9 mouse cellular contexts compared by ENCODE assay signal in genomic region chr5:135799746-135800145, GRCm38 (mm10). TPM values are rescaled to one million over a fixed set of nuclear protein-coding genes. Genes with fewer than 3 reads are reported as not detected.
DNase-seq lines count a peak whose midpoint lies in the region; ATAC-seq and TF ChIP-seq lines count a peak whose summit lies in the region.
"Had no signal": no experiment of that assay in that cellular context is flagged by ENCODE, and none has a peak within 500 bp of the region (broad histone marks: within the 10 kb centered on the region; RNA-seq: fewer than 3 reads in every experiment).

No protein-coding gene starts in this region.

- H3K4me1 ChIP-seq in kidney, adult 2 months (ENCODE audit: control insufficient read depth, insufficient read depth, low read length): no peaks in the 10 kb centered on the region
- H3K4me1 ChIP-seq in kidney, embryonic 16.5 days (ENCODE audit: insufficient read depth, low read length): 0 out of 2 replicates have a peak, but pooled peaks cover 3% of the 10 kb centered on the region
- no peaks in the 10 kb centered on the region for H3K4me1 ChIP-seq in thymus, adult 2 months (replicated peaks; ENCODE audit: control insufficient read depth, insufficient read depth, low read length)

- no peaks in the 10 kb centered on the region for H3K36me3 ChIP-seq in kidney, adult 2 months (ENCODE audit: control insufficient read depth, insufficient read depth, low read length)
- no peaks in the 10 kb centered on the region for H3K36me3 ChIP-seq in kidney, embryonic 16.5 days (ENCODE audit: insufficient read depth, low read length)
- no peaks in the 10 kb centered on the region for H3K36me3 ChIP-seq in thymus, adult 2 months (ENCODE audit: control insufficient read depth, insufficient read depth, low read length)

- no peak for ATAC-seq in CD4-positive, CD25-positive, alpha-beta regulatory T cell, adult 4 months
- no peak for ATAC-seq in kidney, embryonic 16.5 days (ENCODE audit: low FRiP score, low TSS enrichment)

- TF ChIP-seq POLR2A in kidney, adult 2 months (IDR thresholded peaks at IDR 0.05; ENCODE audit: low read depth, low read length): no peak
- TF ChIP-seq POLR2A in thymus, adult 2 months (IDR thresholded peaks at IDR 0.05; ENCODE audit: control insufficient read depth, extremely low read depth, insufficient read depth, low read length, poor library complexity): no peak

- no peak overlapping the region for H3K4me2 ChIP-seq in kidney, embryonic 16.5 days (replicated peaks; ENCODE audit: low read depth, low read length)

- peak; percentile 34 for DNase-seq in CD4-positive, CD25-positive, alpha-beta regulatory T cell, adult 2 months (ENCODE audit: low read depth, low spot score)
- no peak for DNase-seq in kidney, adult 2 months
- peak; percentile 16 for DNase-seq in thymus, adult 2 months
- no peak for DNase-seq in thymus, postnatal 0 days (ENCODE audit: low spot score)
- no peak for DNase-seq in spleen, postnatal 36 days (ENCODE audit: low spot score in 2 of 2)
- DNase-seq in layer of hippocampus, postnatal 36 days: no peak

- H3K9ac ChIP-seq in kidney, embryonic 16.5 days (replicated peaks; ENCODE audit: low read length): no peak overlapping the region

- no peaks in the 10 kb centered on the region for H3K27me3 ChIP-seq in kidney, adult 2 months (replicated peaks; ENCODE audit: control insufficient read depth, insufficient read depth, low read length)
- no peaks in the 10 kb centered on the region for H3K27me3 ChIP-seq in kidney, embryonic 16.5 days (ENCODE audit: insufficient read depth, low read length)
- H3K27me3 ChIP-seq in thymus, adult 2 months (ENCODE audit: control insufficient read depth, insufficient read depth, low read length): no peaks in the 10 kb centered on the region

- no peak overlapping the region for H3K27ac ChIP-seq in kidney, adult 2 months (ENCODE audit: insufficient read depth, low read depth, low read length)
- H3K27ac ChIP-seq in kidney, embryonic 16.5 days (ENCODE audit: low read length): no peak overlapping the region
- H3K27ac ChIP-seq in thymus, adult 2 months (ENCODE audit: control insufficient read depth, insufficient read depth, low read length): no peak overlapping the region
- H3K27ac ChIP-seq: macrophage had no signal

- WGBS in kidney, adult 2 months: 57% methylated on average over 4 of the region's 4 CpGs
- 49% methylated on average over 4 of the region's 4 CpGs for WGBS in kidney, embryonic 16.5 days
- 53% methylated on average over 4 of the region's 4 CpGs for WGBS in thymus, adult 2 months

- no peak overlapping the region for H3K4me3 ChIP-seq in kidney, adult 2 months (ENCODE audit: insufficient read depth, low read depth, low read length)
- H3K4me3 ChIP-seq in kidney, embryonic 16.5 days (ENCODE audit: low read length): no peak overlapping the region
- H3K4me3 ChIP-seq in thymus, adult 2 months (ENCODE audit: control insufficient read depth, insufficient read depth, low read length): no peak overlapping the region

- TF ChIP-seq CTCF in kidney, adult 2 months (conservative IDR thresholded peaks at IDR 0.05; ENCODE audit: insufficient read depth, insufficient read length, low read depth, low read length): peak; percentile 29; the same call in 1 of the 2 replicates
- no peak for TF ChIP-seq CTCF in thymus, adult 2 months (IDR thresholded peaks at IDR 0.05; ENCODE audit: borderline replicate concordance, control insufficient read depth, extremely low read depth, insufficient read depth, low read length, poor library complexity)

- H3K9me3 ChIP-seq in kidney, embryonic 16.5 days (ENCODE audit: low read length): 0 out of 2 replicates have a peak, but pooled peaks cover 4% of the 10 kb centered on the region

RNA-seq across cellular contexts. Expression of gene Srrm3, which starts 6.9 kb away (rescaled TPM):
- not detected for polyA plus RNA-seq in CD4-positive, CD25-positive, alpha-beta regulatory T cell, adult 4 months (2017; shearing (Covaris generic))
- polyA plus RNA-seq in kidney, adult 2 months (2012; rRNA removed): 0.03 and 0.16 TPM in 2 replicates
- polyA plus RNA-seq in kidney, embryonic 16.5 days (2015; fragmentation: Nextera tagmentation; extraction: Ambion mirVana): 0.27 and 1.0 TPM in 2 replicates
- 0.06 and 0.28 TPM in 2 replicates for polyA plus RNA-seq in thymus, adult 2 months (2012; rRNA removed)
- polyA plus RNA-seq in thymus, postnatal 0 days (2015; fragmentation: Nextera tagmentation; extraction: Ambion mirVana): 0.09 TPM in 1 of 2 replicates, not detected in the other
- total RNA-seq in layer of hippocampus, postnatal 36 days (2021): 10 to 100 TPM; 83.5 to 86.9 TPM
- polyA plus RNA-seq: macrophage had no signal

RNA-seq across cellular contexts. Expression of gene Mdh2, which starts 21.5 kb away (rescaled TPM):
- 100 to 1,000 TPM; 657 to 753 TPM for polyA plus RNA-seq in CD4-positive, CD25-positive, alpha-beta regulatory T cell, adult 4 months (2017; shearing (Covaris generic))
- polyA plus RNA-seq in kidney, adult 2 months (2012; rRNA removed): 1,141 and 1,152 TPM in 2 replicates
- 690 and 691 TPM in 2 replicates for polyA plus RNA-seq in kidney, embryonic 16.5 days (2015; fragmentation: Nextera tagmentation; extraction: Ambion mirVana)
- 619 and 638 TPM in 2 replicates for polyA plus RNA-seq in thymus, adult 2 months (2012; rRNA removed)
- polyA plus RNA-seq in thymus, postnatal 0 days (2015; fragmentation: Nextera tagmentation; extraction: Ambion mirVana): 525 and 570 TPM in 2 replicates
- total RNA-seq in layer of hippocampus, postnatal 36 days (2021): 100 to 1,000 TPM; 387 to 407 TPM

RNA-seq across cellular contexts. Expression of gene Styxl1, which starts 21.6 kb away (rescaled TPM):
- polyA plus RNA-seq in CD4-positive, CD25-positive, alpha-beta regulatory T cell, adult 4 months (2017; shearing (Covaris generic)): 1 to 10 TPM in 1 of 2 experiments, under 1 TPM in 1; 0.61 to 1.1 TPM
- polyA plus RNA-seq in kidney, adult 2 months (2012; rRNA removed): 0.38 and 0.67 TPM in 2 replicates
- polyA plus RNA-seq in kidney, embryonic 16.5 days (2015; fragmentation: Nextera tagmentation; extraction: Ambion mirVana): 0.42 and 0.62 TPM in 2 replicates
- 0.33 and 0.57 TPM in 2 replicates for polyA plus RNA-seq in thymus, adult 2 months (2012; rRNA removed)
- polyA plus RNA-seq in thymus, postnatal 0 days (2015; fragmentation: Nextera tagmentation; extraction: Ambion mirVana): 0.83 and 0.96 TPM in 2 replicates
- not detected for total RNA-seq in layer of hippocampus, postnatal 36 days (2021)
- polyA plus RNA-seq: macrophage had no signal

RNA-seq across cellular contexts. Expression of gene Tmem120a, which starts 55.5 kb away (rescaled TPM):
- 10 to 100 TPM; 40.0 to 52.4 TPM for polyA plus RNA-seq in CD4-positive, CD25-positive, alpha-beta regulatory T cell, adult 4 months (2017; shearing (Covaris generic))
- 91.3 and 96.7 TPM in 2 replicates for polyA plus RNA-seq in kidney, adult 2 months (2012; rRNA removed)
- 74.7 and 75.4 TPM in 2 replicates for polyA plus RNA-seq in kidney, embryonic 16.5 days (2015; fragmentation: Nextera tagmentation; extraction: Ambion mirVana)
- polyA plus RNA-seq in thymus, adult 2 months (2012; rRNA removed): 31.0 and 37.7 TPM in 2 replicates
- polyA plus RNA-seq in thymus, postnatal 0 days (2015; fragmentation: Nextera tagmentation; extraction: Ambion mirVana): 37.3 and 40.4 TPM in 2 replicates
- total RNA-seq in layer of hippocampus, postnatal 36 days (2021): 10 to 100 TPM; 12.4 to 16.4 TPM

Comparison
In these comparisons a context has a peak if more than half of its experiments do, and no peak if none do; other contexts are left out.
1. DNase-seq: peak in CD4-positive, CD25-positive, alpha-beta regulatory T cell, adult 2 months (single experiment) and thymus, adult 2 months (single experiment); none in kidney, adult 2 months (single experiment), thymus, postnatal 0 days (single experiment), spleen, postnatal 36 days (0 of 2) and layer of hippocampus, postnatal 36 days (0 of 2).